Mouse (Mus musculus): Measurements from ENCODE around the gene Gm21983. TPM values are rescaled to one million over a fixed set of nuclear protein-coding genes. Genes with fewer than 3 reads are reported as not detected.
A peak's percentile ranks its signal among the peaks of the same experiment; 100 is the strongest.

Gene Gm21983
- total and polyA plus RNA-seq, 3 experiments = not detected

GRCm38 (mm10) chr7:27133156-27133555 is 47.7 kb downstream of the Gm21983 start:
- no peaks in the 10 kb centered on the region for H3K4me1 ChIP-seq (ENCODE audit: insufficient read depth, low read depth, low read length)
- H3K4me3 ChIP-seq (ENCODE audit: low read depth, low read length) = no peak overlapping the region
- ATAC-seq (ENCODE audit: extremely low read depth, insufficient number of reproducible peaks, low FRiP score, poor library complexity, severe bottlenecking) = no peak
- TF ChIP-seq TAL1 (conservative IDR thresholded peaks at IDR 0.05; ENCODE audit: low read depth, low read length) = no peak
- TF ChIP-seq POLR2AphosphoS5 (IDR thresholded peaks at IDR 0.05; ENCODE audit: insufficient replicate concordance, low read depth, low read length) = no peak
- no peak for TF ChIP-seq GATA1 (IDR thresholded peaks at IDR 0.05; ENCODE audit: borderline replicate concordance, low read length)
- no peak for TF ChIP-seq GATA2 (IDR thresholded peaks at IDR 0.05; ENCODE audit: borderline replicate concordance, low read depth, low read length)
- no peak for TF ChIP-seq CTCF (IDR thresholded peaks at IDR 0.05; ENCODE audit: low read depth, low read length)
- DNase-seq (ENCODE audit: low spot score) = no peak
- no peaks in the 10 kb centered on the region for H3K36me3 ChIP-seq (replicated peaks)
- peaks cover 10% of the 10 kb centered on the region; the same call in 1 of the 2 replicates for H3K27me3 ChIP-seq (ENCODE audit: insufficient read depth, low read length)
- H3K9me3 ChIP-seq (replicated peaks) = no peaks in the 10 kb centered on the region

- no peak for ATAC-seq (ENCODE audit: extremely low read depth, insufficient number of reproducible peaks, low FRiP score, poor library complexity, severe bottlenecking)
- TF ChIP-seq GATA1 (IDR thresholded peaks at IDR 0.05; ENCODE audit: borderline replicate concordance, low read length) (no peak), POLR2AphosphoS5 (IDR thresholded peaks at IDR 0.05; ENCODE audit: insufficient replicate concordance, low read depth, low read length) (no peak)
- Histone ChIP-seq H3K4me3 (ENCODE audit: low read depth, low read length) (no peak overlapping the region), H3K4me1 (ENCODE audit: insufficient read depth, low read depth, low read length) (no peaks in the 10 kb centered on the region), H3K9me3 (replicated peaks) (no peaks in the 10 kb centered on the region), H3K27me3 (ENCODE audit: insufficient read depth, low read length) (peaks cover 10% of the 10 kb centered on the region; the same call in 1 of the 2 replicates), H3K36me3 (replicated peaks) (no peaks in the 10 kb centered on the region)
- DNase-seq (ENCODE audit: low spot score) = peak; percentile 22
Observed at GRCm38 (mm10) chr7:27132588-27132987, 48.3 kb downstream of the Gm21983 start.

DNA sequence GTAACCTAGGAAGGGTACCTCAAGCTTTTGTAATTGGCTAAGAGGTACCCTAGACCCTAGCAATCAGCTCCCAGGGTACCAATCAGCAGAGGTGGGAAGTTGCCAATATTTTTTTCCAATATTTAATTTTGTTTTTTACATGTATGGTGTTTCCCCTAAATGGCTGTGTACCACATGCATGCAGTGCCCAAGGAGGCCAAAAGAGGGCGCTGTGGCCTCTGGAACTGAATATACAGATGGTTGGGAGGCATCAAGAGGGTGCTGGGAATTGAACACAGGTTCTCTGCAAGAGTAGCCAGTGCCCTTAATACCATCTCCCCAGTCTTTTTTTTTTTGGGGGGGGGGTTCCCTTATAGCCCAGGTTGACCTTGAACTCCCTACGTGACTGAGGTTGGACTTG is 49.5 kb downstream of the Gm21983 start:
- ATAC-seq (ENCODE audit: extremely low read depth, insufficient number of reproducible peaks, low FRiP score, poor library complexity, severe bottlenecking) (no peak), DNase-seq (ENCODE audit: low spot score) (no peak)
- Histone ChIP-seq H3K9me3 (replicated peaks) (no peaks in the 10 kb centered on the region), H3K4me1 (ENCODE audit: insufficient read depth, low read depth, low read length) (no peaks in the 10 kb centered on the region), H3K36me3 (replicated peaks) (no peaks in the 10 kb centered on the region), H3K27me3 (ENCODE audit: insufficient read depth, low read length) (peaks cover 6% of the 10 kb centered on the region; the same call in 1 of the 2 replicates), H3K4me3 (ENCODE audit: low read depth, low read length) (no peak overlapping the region)
- no peak for TF ChIP-seq TAL1 (conservative IDR thresholded peaks at IDR 0.05; ENCODE audit: low read depth, low read length)
- TF ChIP-seq GATA2 (IDR thresholded peaks at IDR 0.05; ENCODE audit: borderline replicate concordance, low read depth, low read length) = no peak
- TF ChIP-seq POLR2AphosphoS5 (IDR thresholded peaks at IDR 0.05; ENCODE audit: insufficient replicate concordance, low read depth, low read length) = no peak
- TF ChIP-seq CTCF (IDR thresholded peaks at IDR 0.05; ENCODE audit: low read depth, low read length) = no peak
- TF ChIP-seq GATA1 (IDR thresholded peaks at IDR 0.05; ENCODE audit: borderline replicate concordance, low read length) = no peak

GRCm38 (mm10) chr7:27130521-27131370 is 50.1 kb downstream of the Gm21983 start:
- no peaks in the 10 kb centered on the region for H3K4me1 ChIP-seq (ENCODE audit: insufficient read depth, low read depth, low read length)
- DNase-seq (ENCODE audit: low spot score) = no peak
- no peak for ATAC-seq (ENCODE audit: extremely low read depth, insufficient number of reproducible peaks, low FRiP score, poor library complexity, severe bottlenecking)
- no peaks in the 10 kb centered on the region for H3K9me3 ChIP-seq (replicated peaks)
- TF ChIP-seq CTCF (IDR thresholded peaks at IDR 0.05; ENCODE audit: low read depth, low read length) (no peak), GATA2 (IDR thresholded peaks at IDR 0.05; ENCODE audit: borderline replicate concordance, low read depth, low read length) (no peak), GATA1 (IDR thresholded peaks at IDR 0.05; ENCODE audit: borderline replicate concordance, low read length) (no peak), POLR2AphosphoS5 (IDR thresholded peaks at IDR 0.05; ENCODE audit: insufficient replicate concordance, low read depth, low read length) (no peak), TAL1 (conservative IDR thresholded peaks at IDR 0.05; ENCODE audit: low read depth, low read length) (no peak)
- no peak overlapping the region for H3K4me3 ChIP-seq (ENCODE audit: low read depth, low read length)
- H3K27me3 ChIP-seq (ENCODE audit: insufficient read depth, low read length) = peaks cover 6% of the 10 kb centered on the region; the same call in 1 of the 2 replicates
- H3K36me3 ChIP-seq (replicated peaks) = no peaks in the 10 kb centered on the region

- ATAC-seq (ENCODE audit: extremely low read depth, insufficient number of reproducible peaks, low FRiP score, poor library complexity, severe bottlenecking) (no peak), DNase-seq (ENCODE audit: low spot score) (no peak)
- no peaks in the 10 kb centered on the region for H3K36me3 ChIP-seq (replicated peaks)
- no peaks in the 10 kb centered on the region for H3K9me3 ChIP-seq (replicated peaks)
- H3K4me3 ChIP-seq (ENCODE audit: low read depth, low read length) = no peak overlapping the region
- H3K4me1 ChIP-seq (ENCODE audit: insufficient read depth, low read depth, low read length) = no peaks in the 10 kb centered on the region
- H3K27me3 ChIP-seq (ENCODE audit: insufficient read depth, low read length) = peaks cover 6% of the 10 kb centered on the region; the same call in 1 of the 2 replicates
- TF ChIP-seq CTCF (IDR thresholded peaks at IDR 0.05; ENCODE audit: low read depth, low read length) (no peak), POLR2AphosphoS5 (IDR thresholded peaks at IDR 0.05; ENCODE audit: insufficient replicate concordance, low read depth, low read length) (no peak), TAL1 (conservative IDR thresholded peaks at IDR 0.05; ENCODE audit: low read depth, low read length) (no peak), GATA1 (IDR thresholded peaks at IDR 0.05; ENCODE audit: borderline replicate concordance, low read length) (no peak), GATA2 (IDR thresholded peaks at IDR 0.05; ENCODE audit: borderline replicate concordance, low read depth, low read length) (no peak)
Observed at GRCm38 (mm10) chr7:27129811-27130210, 51.1 kb downstream of the Gm21983 start.

GRCm38 (mm10) chr7:27128946-27129345 is 51.9 kb downstream of the Gm21983 start:
- H3K36me3 ChIP-seq (replicated peaks) = no peaks in the 10 kb centered on the region
- no peak overlapping the region for H3K4me3 ChIP-seq (ENCODE audit: low read depth, low read length)
- H3K4me1 ChIP-seq (ENCODE audit: insufficient read depth, low read depth, low read length) = no peaks in the 10 kb centered on the region
- TF ChIP-seq GATA1 (IDR thresholded peaks at IDR 0.05; ENCODE audit: borderline replicate concordance, low read length) = no peak
- no peak for TF ChIP-seq POLR2AphosphoS5 (IDR thresholded peaks at IDR 0.05; ENCODE audit: insufficient replicate concordance, low read depth, low read length)
- no peak for TF ChIP-seq CTCF (IDR thresholded peaks at IDR 0.05; ENCODE audit: low read depth, low read length)
- TF ChIP-seq TAL1 (conservative IDR thresholded peaks at IDR 0.05; ENCODE audit: low read depth, low read length) = no peak
- TF ChIP-seq GATA2 (IDR thresholded peaks at IDR 0.05; ENCODE audit: borderline replicate concordance, low read depth, low read length) = no peak
- no peaks in the 10 kb centered on the region for H3K9me3 ChIP-seq (replicated peaks)
- H3K27me3 ChIP-seq (ENCODE audit: insufficient read depth, low read length) = peaks cover 6% of the 10 kb centered on the region; the same call in 1 of the 2 replicates
- no peak for DNase-seq (ENCODE audit: low spot score)
- no peak for ATAC-seq (ENCODE audit: extremely low read depth, insufficient number of reproducible peaks, low FRiP score, poor library complexity, severe bottlenecking)
